21 mouse cellular contexts compared by ENCODE assay signal in genomic region chr4:135955886-135956285, GRCm38 (mm10).
"Had no signal": no experiment of that assay in that cellular context is flagged by ENCODE, and none has a peak within 500 bp of the region (broad histone marks: within the 10 kb centered on the region; RNA-seq: fewer than 3 reads in every experiment).

No protein-coding gene starts in this region.

- H3K27me3 ChIP-seq: limb, embryonic 15.5 days; midbrain, embryonic 12.5 days; neural tube, embryonic 13.5 days; neural tube, embryonic 15.5 days had no signal

- H3K9ac ChIP-seq: limb, embryonic 15.5 days; liver, embryonic 14.5 days; lung, embryonic 14.5 days; midbrain, embryonic 12.5 days; neural tube, embryonic 13.5 days; neural tube, embryonic 15.5 days had no signal

- H3K4me2 ChIP-seq: limb, embryonic 15.5 days; lung, embryonic 14.5 days; midbrain, embryonic 12.5 days; neural tube, embryonic 13.5 days; neural tube, embryonic 15.5 days had no signal

- H3K27ac ChIP-seq: limb, embryonic 15.5 days; liver, embryonic 14.5 days; midbrain, embryonic 10.5 days; midbrain, embryonic 12.5 days; neural tube, embryonic 13.5 days; neural tube, embryonic 15.5 days had no signal

- H3K4me3 ChIP-seq: limb, embryonic 15.5 days; midbrain, embryonic 10.5 days; midbrain, embryonic 12.5 days; myocyte; neural tube, embryonic 13.5 days; neural tube, embryonic 15.5 days had no signal

- DNase-seq: lung, adult 18-20 months; lung, embryonic 14.5 days; lung, postnatal 10 days; lung, postnatal 4 days; midbrain, embryonic 14.5 days; retina, postnatal 1 day; right cerebral cortex, adult 18-20 months; right cerebral cortex, postnatal 25 days; right cerebral cortex, postnatal 4 days; spleen, adult 18-20 months; thymus, adult 18-20 months; thymus, postnatal 25 days; thymus, postnatal 4 days had no signal

- H3K4me1 ChIP-seq: limb, embryonic 15.5 days; midbrain, embryonic 12.5 days; neural tube, embryonic 13.5 days; neural tube, embryonic 15.5 days had no signal

- H3K9me3 ChIP-seq: limb, embryonic 15.5 days; midbrain, embryonic 12.5 days; neural tube, embryonic 15.5 days had no signal

- ATAC-seq: midbrain, embryonic 16.5 days had no signal
